Mouse (Mus musculus) intestine, postnatal 0 days (tissue): ENCODE data around the gene Tenm3. TPM values are rescaled to one million over a fixed set of nuclear protein-coding genes. Genes with fewer than 3 reads are reported as not detected.

ENCODE experiments used
- ATAC-seq: fragments of 200-750 bp; cut with Nextera tagmentation; 2 replicates; pipeline ENCODE4 v1.8.0; 2017; ENCODE audit warnings: mild to moderate bottlenecking, moderate TSS enrichment, moderate library complexity
- H3K27ac ChIP-seq: fragments of 300-500 bp; sonication (generic); 2 replicates; pipeline ENCODE4 v1.5.1; 2014; ENCODE audit warnings: mild to moderate bottlenecking, low read depth, low read length, moderate library complexity
- H3K27me3 ChIP-seq: fragments of 300-500 bp; sonication (generic); replicated peaks from 2 replicates; pipeline ENCODE4 v1.6.1; 2014; ENCODE audit warnings: low read length, mixed read lengths; ENCODE audit not compliant: control insufficient read depth, insufficient read depth
- H3K36me3 ChIP-seq: fragments of 300-500 bp; sonication (generic); 2 replicates; pipeline ENCODE4 v1.6.1; 2014; ENCODE audit warnings: mild to moderate bottlenecking, moderate library complexity; ENCODE audit not compliant: control insufficient read depth, insufficient read depth
- H3K4me1 ChIP-seq: fragments of 300-500 bp; sonication (generic); replicated peaks from 2 replicates; pipeline ENCODE4 v1.6.1; 2014; ENCODE audit warnings: antibody characterized with exemption, low read length, mixed read lengths; ENCODE audit not compliant: control insufficient read depth, insufficient read depth
- H3K4me2 ChIP-seq: fragments of 300-500 bp; sonication (generic); replicated peaks from 2 replicates; pipeline ENCODE4 v1.6.1; 2014; ENCODE audit warnings: low read depth, mild to moderate bottlenecking, moderate library complexity
- H3K4me3 ChIP-seq: fragments of 300-500 bp; sonication (generic); 2 replicates; pipeline ENCODE4 v1.5.1; 2014; ENCODE audit warnings: low read depth, low read length
- H3K9ac ChIP-seq: fragments of 300-500 bp; sonication (generic); 2 replicates; pipeline ENCODE4 v1.6.1; 2014; ENCODE audit warnings: mild to moderate bottlenecking, low read depth, low read length
- H3K9me3 ChIP-seq: fragments of 300-500 bp; sonication (generic); 2 replicates; pipeline ENCODE4 v1.6.1; 2016; ENCODE audit warnings: mixed run types; ENCODE audit not compliant: control insufficient read depth
- CTCF ChIP-seq: sonication (generic); IDR thresholded peaks from 2 replicates; pipeline ENCODE4 v1.5.1; 2016; ENCODE audit warnings: low read depth, mild to moderate bottlenecking, control low read depth, antibody characterized with exemption, moderate library complexity
- WGBS: fragments of 180-500 bp; shearing (Covaris S2); extraction: QIAGEN DNeasy Blood & Tissue Kit; methylation state at CpG from one replicate; pipeline ENCODE4 v1.1.7; 2014; 5-methylcytosine and 5-hydroxymethylcytosine counted together
- polyA plus RNA-seq: library from polyadenylated mRNA; unstranded; fragments of >200 nt; fragmentation: Nextera tagmentation; extraction: Ambion mirVana; gene quantifications from 2 replicates; pipeline ENCODE4 v1.2.1, GENCODE M21; 2015

Gene Tenm3
- polyA plus RNA-seq, 1 experiment from 2014 or later = 5.3 TPM

GRCm38 (mm10) chr8:48309191-48309987, 534.4 kb downstream of the Tenm3 start:
- Histone ChIP-seq H3K4me1 (no peaks in the 10 kb centered on the region), H3K27ac (0 out of 2 replicates have a peak overlapping the region, but pooled peaks have one; percentile 15), H3K27me3 (no peaks in the 10 kb centered on the region), H3K4me3 (no peak overlapping the region), H3K9me3 (no peaks in the 10 kb centered on the region), H3K4me2 (no peak overlapping the region), H3K36me3 (no peaks in the 10 kb centered on the region), H3K9ac (no peak overlapping the region)
- no peak for TF ChIP-seq CTCF
- WGBS = 64% methylated on average over 16 of the region's 16 CpGs
- ATAC-seq = no peak

- 59% methylated on average over 7 of the region's 7 CpGs for WGBS
- no peak for TF ChIP-seq CTCF
- ATAC-seq = no peak
Observed at GRCm38 (mm10) chr8:48304224-48304623, 539.5 kb downstream of the Tenm3 start.

GRCm38 (mm10) chr8:48300613-48301037, 543.1 kb downstream of the Tenm3 start:
- no peak for ATAC-seq

More at GRCm38 (mm10) chr8:48304224-48304623, 539.5 kb downstream of the Tenm3 start:
- H3K36me3 ChIP-seq = no peaks in the 10 kb centered on the region
- H3K27ac ChIP-seq = no peak overlapping the region
- no peak overlapping the region for H3K9ac ChIP-seq
- no peaks in the 10 kb centered on the region for H3K4me1 ChIP-seq
- H3K4me2 ChIP-seq = no peak overlapping the region
- H3K27me3 ChIP-seq = no peaks in the 10 kb centered on the region
- H3K4me3 ChIP-seq = no peak overlapping the region
- H3K9me3 ChIP-seq = no peaks in the 10 kb centered on the region

GRCm38 (mm10) chr8:48300061-48300460, 543.7 kb downstream of the Tenm3 start:
- Histone ChIP-seq H3K36me3 (peaks cover 4% of the 10 kb centered on the region; the same call in 1 of the 2 replicates), H3K4me3 (no peak overlapping the region), H3K9ac (no peak overlapping the region), H3K4me2 (no peak overlapping the region), H3K4me1 (no peaks in the 10 kb centered on the region), H3K9me3 (no peaks in the 10 kb centered on the region), H3K27me3 (no peaks in the 10 kb centered on the region), H3K27ac (no peak overlapping the region)
- no peak for ATAC-seq
- no peak for TF ChIP-seq CTCF
- 71% methylated on average over 8 of the region's 8 CpGs for WGBS

More at GRCm38 (mm10) chr8:48300613-48301037, 543.1 kb downstream of the Tenm3 start:
- Histone ChIP-seq H3K4me1 (no peaks in the 10 kb centered on the region), H3K4me3 (no peak overlapping the region), H3K36me3 (peaks cover 4% of the 10 kb centered on the region; the same call in 1 of the 2 replicates), H3K9ac (no peak overlapping the region), H3K27me3 (no peaks in the 10 kb centered on the region), H3K9me3 (no peaks in the 10 kb centered on the region), H3K4me2 (no peak overlapping the region), H3K27ac (no peak overlapping the region)
- 77% methylated on average over 12 of the region's 12 CpGs for WGBS
- no peak for TF ChIP-seq CTCF

GRCm38 (mm10) chr8:48299341-48299740, 544.4 kb downstream of the Tenm3 start:
- 79% methylated on average over 12 of the region's 12 CpGs for WGBS
- ATAC-seq = no peak
- Histone ChIP-seq H3K27me3 (no peaks in the 10 kb centered on the region), H3K4me2 (no peak overlapping the region), H3K9ac (no peak overlapping the region), H3K36me3 (peaks cover 4% of the 10 kb centered on the region; the same call in 1 of the 2 replicates), H3K4me1 (no peaks in the 10 kb centered on the region), H3K9me3 (no peaks in the 10 kb centered on the region), H3K4me3 (no peak overlapping the region), H3K27ac (no peak overlapping the region)
- TF ChIP-seq CTCF = no peak

- Histone ChIP-seq H3K9me3 (no peaks in the 10 kb centered on the region), H3K4me1 (no peaks in the 10 kb centered on the region), H3K27ac (no peak overlapping the region), H3K27me3 (no peaks in the 10 kb centered on the region), H3K4me2 (no peak overlapping the region), H3K4me3 (no peak overlapping the region), H3K9ac (no peak overlapping the region), H3K36me3 (peaks cover 8% of the 10 kb centered on the region)
- ATAC-seq = no peak
- no peak for TF ChIP-seq CTCF
- WGBS = 93% methylated on average over 7 of the region's 7 CpGs
Observed at GRCm38 (mm10) chr8:48296371-48296770, 547.4 kb downstream of the Tenm3 start.
